Mouse (Mus musculus) CH12.LX (cell line): ENCODE measurements around the gene Cnot2.

Source experiments
- CHD1 ChIP-seq: IDR thresholded peaks from 2 replicates; pipeline ENCODE4 v1.6.1; 2012; ENCODE audit warnings: low read depth, low read length, improper control_type of control experiment, inconsistent platforms
- CTCF ChIP-seq, 2 experiments: IDR thresholded peaks in 1 of 2; conservative IDR thresholded peaks in 1 of 2; 2 replicates each; pipeline ENCODE4 v1.5.1; 2011 to 2012; ENCODE audit warnings: low read depth in 2 of 2, low read length in 2 of 2, improper control_type of control experiment in 1 of 2, inconsistent platforms in 1 of 2, mild to moderate bottlenecking in 1 of 2, moderate library complexity in 1 of 2
- JUND ChIP-seq: conservative IDR thresholded peaks from 2 replicates; pipeline ENCODE4 v1.6.1; 2011; ENCODE audit warnings: low read depth, low read length, improper control_type of control experiment
- RAD21 ChIP-seq: IDR thresholded peaks from 2 replicates; pipeline ENCODE4 v1.6.1; 2011; ENCODE audit warnings: low read depth, mild to moderate bottlenecking, low read length, improper control_type of control experiment, moderate library complexity
- USF1 ChIP-seq: IDR thresholded peaks from 2 replicates; pipeline ENCODE4 v1.6.1; 2014; ENCODE audit warnings: low read depth, mild to moderate bottlenecking, inconsistent platforms, low read length, improper control_type of control experiment

DNA sequence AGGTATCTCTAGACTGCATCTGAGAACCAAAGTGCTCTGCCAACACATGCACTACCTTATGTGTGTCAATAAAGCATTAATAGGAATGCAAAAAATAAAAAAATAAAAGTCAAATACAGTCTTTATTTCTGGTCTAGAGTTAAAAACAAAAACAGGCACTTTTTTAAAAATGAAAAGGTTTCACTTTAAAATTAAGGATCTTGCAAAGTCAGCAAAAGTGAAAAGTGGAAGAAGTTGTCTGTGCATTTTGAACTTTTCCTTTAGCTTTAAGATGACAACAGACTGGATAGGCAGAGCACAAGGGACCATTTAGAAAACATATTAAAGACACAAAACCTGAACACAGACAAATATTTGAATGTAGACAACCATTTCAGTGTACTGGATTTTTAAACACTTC is 1.8 kb downstream of the Cnot2 start:
- TF ChIP-seq CTCF (conservative IDR thresholded peaks at IDR 0.05 in 1 of 2, IDR thresholded peaks at IDR 0.05 in 1 of 2; ENCODE audit: low read depth in 2 of 2, low read length in 2 of 2) (no peak), RAD21 (no peak), USF1 (no peak), JUND (no peak), CHD1 (no peak)
